Mouse (Mus musculus) gastrocnemius, adult 2 months (tissue): ENCODE measurements at regions not wholly inside any gene's neighbourhood (a gene's known extent, or its start where the extent isn't known, plus 50 kb on each side); places are given as distances from the start of the nearest gene placed in this dataset.

Experiments
- DNase-seq: peaks from one replicate; pipeline ENCODE4 v3.0.0; 2022
- H3K27ac ChIP-seq: fragments of 200-600 bp; 2 replicates; pipeline ENCODE4 v1.8.1; 2022; ENCODE audit warnings: mild to moderate bottlenecking
- H3K4me3 ChIP-seq: fragments of 200-600 bp; 2 replicates; pipeline ENCODE4 v1.8.1; 2022; ENCODE audit warnings: mild to moderate bottlenecking, moderate library complexity
- CTCF ChIP-seq: fragments of 200-600 bp; IDR thresholded peaks from 2 replicates; pipeline ENCODE4 v1.8.1; 2022; ENCODE audit warnings: antibody characterized with exemption, mild to moderate bottlenecking, moderate library complexity
- intact Hi-C: fragments of 180-260 bp; cut with DNase I; formaldehyde crosslinking; loops from one replicate; pipeline ENCODE4 v1.15.1; 2025

GRCm38 (mm10) chr13:101523492-101523891 is 244.5 kb downstream of the Pik3r1 start:
- intact Hi-C loops: no loop called here
- Histone ChIP-seq H3K27ac (no peak overlapping the region; the same call in 1 of the 2 replicates), H3K4me3 (no peak overlapping the region)
- DNase-seq: no peak
- no peak for TF ChIP-seq CTCF

GRCm38 (mm10) chr13:101522597-101522996 is 245.4 kb downstream of the Pik3r1 start:
- intact Hi-C loops: no loop called here
- TF ChIP-seq CTCF: no peak
- Histone ChIP-seq H3K4me3 (no peak overlapping the region), H3K27ac (no peak overlapping the region)
- DNase-seq: no peak

GRCm38 (mm10) chr13:101513354-101513753 is 254.7 kb downstream of the Pik3r1 start:
- TF ChIP-seq CTCF: no peak
- peak; percentile 46 for DNase-seq
- no peak overlapping the region for H3K4me3 ChIP-seq
- H3K27ac ChIP-seq: no peak overlapping the region
- intact Hi-C loops: loop anchor here (5.0 kb wide), 2 partner anchors 99 to 179 kb away; no protein-coding TSS in a partner anchor

- Histone ChIP-seq H3K27ac (no peak overlapping the region), H3K4me3 (no peak overlapping the region)
- DNase-seq: no peak
- peak; percentile 69 for TF ChIP-seq CTCF
- intact Hi-C loops: loop anchor here (5.0 kb wide), 2 partner anchors 102 to 182 kb away; no protein-coding TSS in a partner anchor
Measured at GRCm38 (mm10) chr13:101509946-101510345, 258.1 kb downstream of the Pik3r1 start.

- intact Hi-C loops: no loop called here
- no peak for DNase-seq
- no peak overlapping the region for H3K27ac ChIP-seq
- TF ChIP-seq CTCF: no peak
- no peak overlapping the region for H3K4me3 ChIP-seq
Measured at GRCm38 (mm10) chr13:101508331-101508730, 259.7 kb downstream of the Pik3r1 start.

- Histone ChIP-seq H3K4me3 (no peak overlapping the region), H3K27ac (no peak overlapping the region)
- intact Hi-C loops: no loop called here
- no peak for DNase-seq
- TF ChIP-seq CTCF: no peak
Measured at GRCm38 (mm10) chr13:101506696-101507095, 261.3 kb downstream of the Pik3r1 start.

GRCm38 (mm10) chr13:101505054-101505453 is 263.0 kb downstream of the Pik3r1 start:
- intact Hi-C loops: no loop called here

GRCm38 (mm10) chr13:101504241-101504640 is 263.8 kb downstream of the Pik3r1 start:
- TF ChIP-seq CTCF: no peak
- peak overlapping the region; percentile 57 for H3K27ac ChIP-seq
- DNase-seq: peak; percentile 44
- intact Hi-C loops: no loop called here
- H3K4me3 ChIP-seq: no peak overlapping the region

More at GRCm38 (mm10) chr13:101505054-101505453, 263.0 kb downstream of the Pik3r1 start:
- no peak for DNase-seq
- no peak for TF ChIP-seq CTCF
- Histone ChIP-seq H3K4me3 (no peak overlapping the region), H3K27ac (no peak overlapping the region)

GRCm38 (mm10) chr13:101501845-101502284 is 266.2 kb downstream of the Pik3r1 start:
- Histone ChIP-seq H3K4me3 (no peak overlapping the region), H3K27ac (no peak overlapping the region)
- DNase-seq: no peak
- TF ChIP-seq CTCF: no peak
- intact Hi-C loops: no loop called here

- DNase-seq: no peak
- H3K27ac ChIP-seq: no peak overlapping the region
- no peak for TF ChIP-seq CTCF
- H3K4me3 ChIP-seq: no peak overlapping the region
- intact Hi-C loops: no loop called here
Measured at GRCm38 (mm10) chr13:101501061-101501460, 267.0 kb downstream of the Pik3r1 start.

- TF ChIP-seq CTCF: no peak
- Histone ChIP-seq H3K4me3 (no peak overlapping the region), H3K27ac (peak overlapping the region; percentile 64; the same call in 1 of the 2 replicates)
- no peak for DNase-seq
- intact Hi-C loops: no loop called here
Measured at GRCm38 (mm10) chr13:101491835-101492234, 276.2 kb downstream of the Pik3r1 start.

GRCm38 (mm10) chr13:101490961-101491360 is 277.1 kb downstream of the Pik3r1 start:
- DNase-seq: no peak
- H3K27ac ChIP-seq: peak overlapping the region; percentile 64
- no peak for TF ChIP-seq CTCF
- no peak overlapping the region for H3K4me3 ChIP-seq
- intact Hi-C loops: no loop called here

GRCm38 (mm10) chr13:101487621-101488020 is 280.4 kb downstream of the Pik3r1 start:
- intact Hi-C loops: no loop called here
- DNase-seq: no peak
- H3K27ac ChIP-seq: no peak overlapping the region
- no peak for TF ChIP-seq CTCF
- H3K4me3 ChIP-seq: no peak overlapping the region

GRCm38 (mm10) chr13:101485823-101486222 is 282.2 kb downstream of the Pik3r1 start:
- no peak for TF ChIP-seq CTCF
- Histone ChIP-seq H3K27ac (peak overlapping the region; percentile 48; the same call in 1 of the 2 replicates), H3K4me3 (no peak overlapping the region)
- no peak for DNase-seq
- intact Hi-C loops: no loop called here
